Mouse (Mus musculus) forebrain, embryonic 11.5 days (tissue): ENCODE results near the gene Stxbp1. TPM values are rescaled to one million over a fixed set of nuclear protein-coding genes. Genes with fewer than 3 reads are reported as not detected.
A peak's percentile ranks its signal among the peaks of the same experiment; 100 is the strongest.

Experiments
- ATAC-seq: fragments of 200-750 bp; cut with Nextera tagmentation; replicated peaks from 2 replicates; pipeline ENCODE4 v1.8.0; 2017; ENCODE audit warnings: moderate TSS enrichment; ENCODE audit not compliant: low FRiP score
- DNase-seq: peaks from one replicate; pipeline ENCODE4 v3.0.0-alpha.2; 2017; ENCODE audit warnings: low spot score
- H3K27ac ChIP-seq: fragments of 300-500 bp; sonication (generic); 2 replicates; pipeline ENCODE4 v1.5.1; 2014; ENCODE audit warnings: low read depth, low read length
- H3K27me3 ChIP-seq: fragments of 300-500 bp; sonication (generic); 2 replicates; pipeline ENCODE4 v1.6.1; 2014; ENCODE audit warnings: mild to moderate bottlenecking, low read length, mixed read lengths; ENCODE audit not compliant: control insufficient read depth, insufficient read depth
- H3K36me3 ChIP-seq: fragments of 300-500 bp; sonication (generic); 2 replicates; pipeline ENCODE4 v1.6.1; 2014; ENCODE audit warnings: mild to moderate bottlenecking, low read length, moderate library complexity, mixed read lengths; ENCODE audit not compliant: control insufficient read depth, insufficient read depth
- H3K4me1 ChIP-seq: fragments of 300-500 bp; sonication (generic); replicated peaks from 2 replicates; pipeline ENCODE4 v1.6.1; 2014; ENCODE audit warnings: low read length, mixed read lengths; ENCODE audit not compliant: control insufficient read depth, insufficient read depth
- H3K4me2 ChIP-seq: fragments of 300-500 bp; sonication (generic); 2 replicates; pipeline ENCODE4 v1.6.1; 2014; ENCODE audit warnings: low read depth, mild to moderate bottlenecking, low read length, moderate library complexity, mixed read lengths; ENCODE audit not compliant: severe bottlenecking
- H3K4me3 ChIP-seq: fragments of 300-500 bp; sonication (generic); 2 replicates; pipeline ENCODE4 v1.5.1; 2014; ENCODE audit warnings: low read depth, low read length
- H3K9ac ChIP-seq: fragments of 300-500 bp; sonication (generic); 2 replicates; pipeline ENCODE4 v1.6.1; 2014; ENCODE audit warnings: low read length
- H3K9me3 ChIP-seq: fragments of 300-500 bp; sonication (generic); 2 replicates; pipeline ENCODE4 v1.6.1; 2016; ENCODE audit warnings: low read length, mixed read lengths; ENCODE audit not compliant: control insufficient read depth
- WGBS: fragments of 180-500 bp; shearing (Covaris S2); extraction: QIAGEN DNeasy Blood & Tissue Kit; methylation state at CpG from one replicate; pipeline ENCODE4 v1.1.7; 2014; 5-methylcytosine and 5-hydroxymethylcytosine counted together
- polyA plus RNA-seq: library from polyadenylated mRNA; unstranded; fragments of >200 nt; fragmentation: Nextera tagmentation; extraction: Ambion mirVana; gene quantifications from 2 replicates; pipeline ENCODE4 v1.2.1, GENCODE M21; 2014

Gene Stxbp1
- polyA plus RNA-seq, 1 experiment from 2014 or later = 44.0 TPM

DNA sequence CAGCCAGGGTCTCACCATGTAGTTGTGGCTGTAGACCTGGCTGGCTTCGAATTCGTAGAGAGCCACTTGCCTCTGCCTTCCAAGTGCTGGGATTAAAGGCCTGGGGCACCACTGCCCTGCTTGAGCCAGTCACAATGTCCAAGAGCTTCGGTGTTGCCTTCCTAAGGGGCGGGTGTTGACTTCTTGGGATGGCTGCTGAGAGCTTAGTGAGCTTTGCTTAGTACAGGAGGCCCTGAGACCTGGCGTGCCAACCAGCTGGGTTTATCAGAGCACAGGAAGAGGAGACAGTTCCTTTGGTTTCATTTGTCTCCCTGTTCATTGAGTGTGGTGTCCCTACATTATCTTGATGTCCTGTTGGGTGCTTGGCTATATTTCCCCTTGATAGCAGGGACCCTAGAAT lies 30.3 kb upstream of the Stxbp1 start:
- no peaks in the 10 kb centered on the region for H3K36me3 ChIP-seq
- no peak overlapping the region for H3K27ac ChIP-seq
- H3K9ac ChIP-seq = peak overlapping the region; percentile 94
- peak overlapping the region; percentile 66 for H3K4me3 ChIP-seq
- peaks cover 17% of the 10 kb centered on the region; the same call in 1 of the 2 replicates for H3K4me1 ChIP-seq
- H3K27me3 ChIP-seq = no peaks in the 10 kb centered on the region
- peak overlapping the region; percentile 97 for H3K4me2 ChIP-seq
- ATAC-seq = no peak
- DNase-seq = no peak
- H3K9me3 ChIP-seq = no peaks in the 10 kb centered on the region
- 20% methylated on average over 5 of the region's 5 CpGs for WGBS

DNA sequence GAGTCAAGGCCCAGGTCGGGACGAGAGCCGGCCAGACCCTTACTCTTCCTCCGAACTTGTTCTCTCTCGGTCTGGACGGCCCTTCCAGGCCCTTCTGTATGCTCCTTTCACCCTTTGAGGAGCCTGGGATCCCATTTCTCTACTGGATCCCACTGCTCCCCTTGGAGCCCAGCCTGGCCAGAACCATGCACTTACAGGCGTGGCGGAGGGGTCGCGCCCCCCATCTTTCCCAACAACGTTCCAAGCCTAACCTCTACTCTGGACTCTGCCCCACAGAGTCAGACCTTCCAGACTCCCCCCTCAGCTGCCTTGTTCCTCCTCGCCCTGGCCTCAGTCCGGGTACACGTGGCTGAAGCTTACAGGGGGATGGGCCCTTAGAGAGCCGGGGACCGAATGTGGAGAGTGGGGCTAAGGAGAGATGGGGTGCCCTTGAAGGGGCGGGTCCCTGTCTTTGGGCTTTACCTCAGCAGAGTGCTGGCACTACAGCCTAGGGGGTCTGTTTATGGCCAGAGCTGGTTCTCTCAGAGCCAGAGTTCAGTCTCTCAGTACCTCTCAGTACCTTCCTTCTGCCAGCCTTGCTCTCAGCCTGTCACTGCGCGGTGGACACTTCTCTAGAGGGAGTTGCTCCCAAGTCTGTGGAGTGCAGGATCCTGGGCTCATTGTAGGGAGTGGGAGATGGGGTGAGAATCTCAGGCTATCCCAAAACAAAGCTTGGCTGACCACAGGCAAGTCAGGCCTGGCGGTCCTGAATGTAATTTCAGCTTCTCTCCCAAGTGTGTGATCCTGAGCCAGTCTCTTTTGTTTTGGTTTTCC lies 29.7 kb upstream of the Stxbp1 start:
- 2% methylated on average over 20 of the region's 20 CpGs for WGBS
- peaks cover 17% of the 10 kb centered on the region; the same call in 1 of the 2 replicates for H3K4me1 ChIP-seq
- H3K27me3 ChIP-seq = no peaks in the 10 kb centered on the region
- DNase-seq = no peak
- peak overlapping the region; percentile 94 for H3K9ac ChIP-seq
- H3K27ac ChIP-seq = no peak overlapping the region
- peak; percentile 28 for ATAC-seq
- H3K9me3 ChIP-seq = no peaks in the 10 kb centered on the region
- no peaks in the 10 kb centered on the region for H3K36me3 ChIP-seq
- H3K4me3 ChIP-seq = peak overlapping the region; percentile 66
- H3K4me2 ChIP-seq = peak overlapping the region; percentile 97

DNA sequence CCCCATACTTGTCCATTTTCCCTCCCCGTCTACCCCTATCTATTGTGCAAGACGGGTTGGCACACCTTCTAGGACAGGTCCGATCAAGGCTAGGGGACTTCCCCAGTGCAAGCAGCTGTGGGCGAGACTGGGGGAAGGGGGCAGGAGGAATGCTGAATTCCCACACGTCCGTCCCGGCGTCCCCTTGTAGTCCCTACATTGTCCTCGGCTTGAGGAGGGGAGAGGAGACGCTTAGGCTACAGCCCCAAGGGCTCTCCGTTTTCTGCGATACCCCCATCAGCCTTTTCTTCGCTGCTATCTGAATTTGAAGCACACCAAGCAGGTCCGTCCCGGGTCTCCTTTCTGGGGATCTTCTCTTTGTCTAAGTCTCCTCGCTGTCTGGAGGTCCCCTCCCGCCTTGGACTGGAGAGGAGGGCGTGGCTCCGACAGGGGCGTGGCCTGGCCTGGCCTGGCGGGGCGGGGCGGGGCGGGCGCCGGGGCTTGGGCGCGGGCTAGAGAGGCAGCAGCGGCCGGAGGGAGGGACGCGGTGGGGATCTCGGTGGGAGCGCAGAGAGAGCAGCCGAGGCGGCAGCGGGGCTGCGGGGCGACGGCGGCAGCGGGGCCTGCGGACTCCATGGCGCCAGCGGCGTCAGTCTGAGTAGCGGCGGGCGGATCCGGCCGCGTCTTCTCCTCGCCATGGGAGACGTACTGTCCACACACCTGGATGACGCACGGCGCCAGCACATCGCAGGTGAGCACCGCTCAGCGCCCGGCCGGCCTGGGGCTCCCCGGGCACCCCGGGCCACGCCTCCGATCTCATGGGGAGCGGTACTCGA lies 28.8 kb upstream of the Stxbp1 start, which contains the start of gene Fam129b:
Gene Fam129b (plus strand): TSS at position 440 of the 815 bp plus-strand sequence.
- Histone ChIP-seq H3K4me2 (peak within 1 kb of the TSS; percentile 97), H3K9me3 (no peaks in the 10 kb centered on the region), H3K4me1 (peaks cover 13% of the 10 kb centered on the region; the same call in 1 of the 2 replicates), H3K27me3 (no peaks in the 10 kb centered on the region), H3K4me3 (peak within 1 kb of the TSS; percentile 66), H3K27ac (peak within 1 kb of the TSS; percentile 79), H3K36me3 (no peaks in the 10 kb centered on the region), H3K9ac (peak within 1 kb of the TSS; percentile 94)
- WGBS = under 1% methylated on average over 56 of the region's 68 CpGs
- peak; percentile 91 for ATAC-seq
- DNase-seq = peak; percentile 97

DNA sequence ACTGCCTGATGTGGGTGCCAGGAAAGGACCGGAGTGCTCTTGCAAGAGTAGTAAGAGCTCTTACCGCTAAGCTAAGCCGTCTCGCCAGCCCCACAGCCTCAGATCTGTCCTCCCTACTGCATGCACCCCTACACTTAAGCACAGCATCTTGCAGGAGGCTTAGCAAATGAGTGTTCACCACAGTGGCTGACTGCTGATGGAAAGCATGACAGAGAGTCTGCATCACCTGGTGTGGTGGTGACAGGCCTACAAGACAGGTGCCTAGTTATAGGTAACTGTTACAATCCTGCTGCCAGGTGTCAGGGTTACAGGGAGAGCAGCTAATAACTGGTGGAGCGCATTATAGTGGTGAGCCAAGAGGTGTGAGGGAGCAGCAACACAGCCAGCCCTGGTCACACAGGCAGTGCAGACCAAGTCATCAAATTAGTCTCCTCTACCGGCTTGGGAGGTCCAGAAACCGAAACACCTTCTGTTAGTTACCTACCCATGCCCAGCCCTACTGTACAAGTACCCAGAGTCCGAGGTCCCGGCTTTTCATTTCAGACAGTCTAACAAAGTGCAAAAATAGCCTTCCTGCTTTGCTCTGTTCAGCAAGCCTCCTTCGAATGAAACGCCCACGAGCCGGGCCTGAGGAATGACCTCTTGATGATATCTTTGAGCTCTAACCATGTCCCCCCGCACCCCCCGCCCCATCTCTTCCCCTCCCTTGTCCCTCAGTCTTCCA lies 28.1 kb upstream of the Stxbp1 start:
- WGBS = 15% methylated on average over 15 of the region's 15 CpGs
- Histone ChIP-seq H3K9me3 (no peaks in the 10 kb centered on the region), H3K4me2 (peak overlapping the region; percentile 97), H3K36me3 (no peaks in the 10 kb centered on the region), H3K9ac (peak overlapping the region; percentile 94), H3K27ac (peak overlapping the region; percentile 79), H3K4me3 (peak overlapping the region; percentile 66), H3K27me3 (no peaks in the 10 kb centered on the region), H3K4me1 (peaks cover 11% of the 10 kb centered on the region; the same call in 1 of the 2 replicates)
- DNase-seq (no peak), ATAC-seq (no peak; the same call in none of the 2 replicates)

DNA sequence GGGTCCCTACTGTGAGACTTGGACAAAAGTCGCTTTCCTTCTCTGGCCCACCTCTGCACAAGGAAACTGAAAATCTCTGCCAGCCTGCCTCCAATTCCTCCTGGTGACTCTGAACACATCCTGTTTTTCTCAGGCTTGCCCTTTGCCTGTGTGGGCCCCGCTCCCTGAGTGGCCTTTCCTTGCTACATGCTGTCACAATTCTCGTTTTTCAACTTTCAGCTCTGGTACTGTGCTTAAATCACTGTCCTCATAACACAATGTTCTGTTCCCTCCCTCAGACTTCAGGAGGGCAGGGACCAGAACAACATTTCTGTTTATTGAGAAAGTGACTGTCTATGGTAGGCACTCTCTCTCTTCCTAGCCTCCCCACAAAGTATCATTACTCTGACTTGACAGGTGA lies 27.0 kb upstream of the Stxbp1 start:
- WGBS = 84% methylated on average over 3 of the region's 3 CpGs
- H3K9me3 ChIP-seq = no peaks in the 10 kb centered on the region
- no peak overlapping the region for H3K4me3 ChIP-seq
- no peaks in the 10 kb centered on the region for H3K36me3 ChIP-seq
- DNase-seq (no peak), ATAC-seq (no peak)
- peaks cover 11% of the 10 kb centered on the region; the same call in 1 of the 2 replicates for H3K4me1 ChIP-seq
- no peak overlapping the region for H3K27ac ChIP-seq
- H3K4me2 ChIP-seq = no peak overlapping the region
- H3K27me3 ChIP-seq = no peaks in the 10 kb centered on the region
- H3K9ac ChIP-seq = 0 out of 2 replicates have a peak overlapping the region, but pooled peaks have one; percentile 94

DNA sequence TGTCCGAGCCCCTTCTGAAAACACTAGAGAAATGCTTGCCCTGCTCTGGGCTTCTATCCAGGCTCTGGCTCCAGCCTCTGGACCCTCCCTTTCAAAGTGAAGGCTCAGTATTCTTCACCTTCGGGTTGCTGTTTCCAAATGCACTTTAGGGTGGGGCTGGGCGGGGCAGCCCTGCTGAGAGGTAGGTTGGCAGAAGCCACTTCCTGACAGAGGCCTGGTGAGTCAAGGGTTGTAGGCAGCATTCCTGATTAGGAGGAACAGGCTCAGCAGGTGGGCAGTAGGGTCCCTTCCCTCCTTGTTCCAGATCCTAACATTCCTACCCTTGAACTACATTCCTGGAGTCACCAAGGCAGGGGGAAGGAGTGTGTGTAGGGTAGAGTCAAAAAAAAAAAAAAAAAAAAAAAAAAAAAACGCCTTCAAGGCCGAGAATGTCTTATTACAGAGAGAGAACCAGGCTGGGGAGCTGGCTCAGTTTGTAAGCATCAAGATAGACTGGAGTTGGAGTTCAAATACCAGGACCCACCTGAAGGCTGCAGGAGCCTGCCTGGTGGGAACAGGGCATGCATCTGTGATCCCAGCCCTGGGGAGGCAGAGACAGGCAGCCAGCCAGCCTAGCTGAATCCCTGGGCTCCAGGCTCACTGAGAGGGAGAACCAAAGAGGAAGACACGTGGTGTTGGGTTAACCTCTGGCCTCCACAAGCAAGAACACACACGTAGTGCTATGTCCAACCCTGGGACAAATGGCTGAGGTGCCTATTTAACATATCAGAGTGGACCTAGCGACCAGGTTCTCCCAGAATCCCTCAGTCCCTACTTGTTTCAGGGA lies 23.4 kb upstream of the Stxbp1 start:
- Histone ChIP-seq H3K9me3 (no peaks in the 10 kb centered on the region), H3K4me1 (peaks cover 5% of the 10 kb centered on the region; the same call in 1 of the 2 replicates), H3K27ac (no peak overlapping the region), H3K4me3 (no peak overlapping the region), H3K36me3 (no peaks in the 10 kb centered on the region), H3K4me2 (no peak overlapping the region), H3K27me3 (no peaks in the 10 kb centered on the region), H3K9ac (no peak overlapping the region)
- DNase-seq (no peak), ATAC-seq (no peak)
- WGBS = 58% methylated on average over 8 of the region's 8 CpGs

DNA sequence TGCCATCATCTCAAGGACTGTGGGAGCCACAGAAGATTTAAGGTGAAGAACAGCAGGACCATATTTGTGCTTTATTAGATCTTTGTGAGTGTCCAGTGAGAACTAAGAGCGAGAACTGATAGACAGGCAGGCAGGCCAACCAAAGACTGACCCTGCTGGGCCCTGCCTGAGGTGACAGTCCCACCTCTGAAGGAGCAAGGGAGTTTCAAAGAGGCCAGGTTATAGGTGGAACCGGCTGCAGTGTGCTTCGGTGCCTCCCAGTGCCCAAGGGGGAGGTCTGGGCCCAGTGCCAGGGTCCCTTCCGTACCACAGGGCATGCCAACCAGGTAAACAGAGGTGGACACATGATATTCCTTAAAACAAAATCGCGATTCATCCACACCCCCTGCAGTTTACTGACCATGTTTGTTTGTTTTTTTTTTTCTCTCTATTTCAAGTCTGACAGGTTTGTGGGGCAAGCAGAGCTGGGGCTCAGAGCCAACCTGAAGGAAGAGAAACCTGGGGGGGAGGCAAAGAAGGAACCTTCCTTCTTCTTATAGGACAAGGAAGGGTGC lies 22.8 kb upstream of the Stxbp1 start:
- DNase-seq (no peak), ATAC-seq (no peak)
- Histone ChIP-seq H3K9me3 (no peaks in the 10 kb centered on the region), H3K4me2 (no peak overlapping the region), H3K4me1 (peaks cover 1% of the 10 kb centered on the region; the same call in 1 of the 2 replicates), H3K4me3 (no peak overlapping the region), H3K9ac (no peak overlapping the region), H3K27ac (no peak overlapping the region), H3K36me3 (no peaks in the 10 kb centered on the region), H3K27me3 (no peaks in the 10 kb centered on the region)
- 64% methylated on average over 6 of the region's 6 CpGs for WGBS
